Mouse (Mus musculus) kidney, embryonic 15.5 days (tissue): ENCODE measurements around the gene Sash1. TPM values are rescaled to one million over a fixed set of nuclear protein-coding genes. Genes with fewer than 3 reads are reported as not detected.

Source experiments
- ATAC-seq: fragments of 200-750 bp; cut with Nextera tagmentation; replicated peaks from 2 replicates; pipeline ENCODE4 v1.8.0; 2017; ENCODE audit warnings: moderate TSS enrichment; ENCODE audit not compliant: low FRiP score
- H3K27ac ChIP-seq: fragments of 300-500 bp; sonication (generic); 2 replicates; pipeline ENCODE4 v1.5.1; 2015; ENCODE audit warnings: mild to moderate bottlenecking, inconsistent platforms
- H3K27me3 ChIP-seq: fragments of 300-500 bp; sonication (generic); 2 replicates; pipeline ENCODE4 v1.6.1; 2015; ENCODE audit warnings: inconsistent platforms
- H3K36me3 ChIP-seq: fragments of 300-500 bp; sonication (generic); 2 replicates; pipeline ENCODE4 v1.6.1; 2015; ENCODE audit warnings: inconsistent platforms
- H3K4me1 ChIP-seq: fragments of 300-500 bp; sonication (generic); 2 replicates; pipeline ENCODE4 v1.6.1; 2015; ENCODE audit warnings: inconsistent platforms
- H3K4me2 ChIP-seq: fragments of 300-500 bp; sonication (generic); 2 replicates; pipeline ENCODE4 v1.6.1; 2015; ENCODE audit warnings: moderate library complexity, mild to moderate bottlenecking, inconsistent platforms
- H3K4me3 ChIP-seq: fragments of 300-500 bp; sonication (generic); replicated peaks from 2 replicates; pipeline ENCODE4 v1.5.1; 2015; ENCODE audit warnings: mild to moderate bottlenecking, inconsistent platforms
- H3K9ac ChIP-seq: fragments of 300-500 bp; sonication (generic); 2 replicates; pipeline ENCODE4 v1.6.1; 2015; ENCODE audit warnings: mild to moderate bottlenecking, inconsistent platforms
- H3K9me3 ChIP-seq: fragments of 300-500 bp; sonication (generic); replicated peaks from 2 replicates; pipeline ENCODE4 v1.6.1; 2016; ENCODE audit warnings: inconsistent platforms
- WGBS: fragments of 180-500 bp; shearing (Covaris S2); methylation state at CpG from one replicate; pipeline ENCODE4 v1.1.7; 2015; ENCODE audit warnings: mixed read lengths; 5-methylcytosine and 5-hydroxymethylcytosine counted together
- polyA plus RNA-seq: library from polyadenylated mRNA; unstranded; fragments of >200 nt; fragmentation: Nextera tagmentation; extraction: Ambion mirVana; gene quantifications from 2 replicates; pipeline ENCODE4 v1.2.1, GENCODE M21; 2015

The Sash1 gene
- polyA plus RNA-seq, 1 experiment from 2014 or later, result 5.7 TPM

GRCm38 (mm10) chr10:8839956-8840355 lies 45.9 kb downstream of the Sash1 start:
- WGBS, result 67% methylated on average over 3 of the region's 3 CpGs
- no peaks in the 10 kb centered on the region for H3K36me3 ChIP-seq
- H3K4me1 ChIP-seq, result 0 out of 2 replicates have a peak, but pooled peaks cover 5% of the 10 kb centered on the region
- no peak overlapping the region for H3K4me2 ChIP-seq
- no peak for ATAC-seq
- H3K4me3 ChIP-seq, result no peak overlapping the region
- H3K9ac ChIP-seq, result no peak overlapping the region
- H3K9me3 ChIP-seq, result no peaks in the 10 kb centered on the region
- H3K27ac ChIP-seq, result no peak overlapping the region
- no peaks in the 10 kb centered on the region for H3K27me3 ChIP-seq

DNA sequence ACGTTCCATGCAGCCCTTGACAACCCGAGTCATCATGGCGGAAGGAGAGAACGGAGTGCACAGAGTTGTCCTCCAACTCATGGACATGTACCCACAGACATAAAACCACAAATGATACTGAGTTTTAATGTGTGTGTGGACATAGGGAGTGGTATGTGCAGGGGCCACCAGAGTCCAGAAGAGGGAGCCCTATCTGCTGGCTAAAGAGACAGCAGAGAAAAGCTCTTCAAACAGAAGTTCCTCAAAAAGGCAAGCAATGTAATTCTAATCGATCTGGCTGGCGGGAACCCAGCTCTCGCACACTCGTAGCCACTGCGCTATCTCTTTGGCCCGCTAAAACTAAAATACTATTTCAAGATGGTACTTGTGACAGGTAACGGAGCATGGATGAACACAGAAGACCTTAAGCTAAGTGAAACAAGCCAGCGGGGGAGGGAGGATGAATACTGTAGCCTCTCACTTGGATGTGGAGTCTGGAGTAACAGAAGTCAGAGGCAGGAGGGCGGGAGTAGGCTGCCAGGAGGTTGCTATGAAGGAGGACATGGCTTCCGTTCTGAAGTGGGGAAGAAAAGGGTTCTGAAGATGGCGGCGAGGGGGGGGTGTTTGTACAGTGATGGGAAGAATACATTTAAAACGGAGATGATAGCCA lies 51.9 kb downstream of the Sash1 start:
- Histone ChIP-seq H3K27ac (no peak overlapping the region), H3K27me3 (no peaks in the 10 kb centered on the region), H3K9me3 (no peaks in the 10 kb centered on the region), H3K4me3 (no peak overlapping the region), H3K4me1 (0 out of 2 replicates have a peak, but pooled peaks cover 5% of the 10 kb centered on the region), H3K36me3 (no peaks in the 10 kb centered on the region), H3K4me2 (no peak overlapping the region), H3K9ac (no peak overlapping the region)
- 94% methylated on average over 17 of the region's 17 CpGs for WGBS
- ATAC-seq, result no peak

DNA sequence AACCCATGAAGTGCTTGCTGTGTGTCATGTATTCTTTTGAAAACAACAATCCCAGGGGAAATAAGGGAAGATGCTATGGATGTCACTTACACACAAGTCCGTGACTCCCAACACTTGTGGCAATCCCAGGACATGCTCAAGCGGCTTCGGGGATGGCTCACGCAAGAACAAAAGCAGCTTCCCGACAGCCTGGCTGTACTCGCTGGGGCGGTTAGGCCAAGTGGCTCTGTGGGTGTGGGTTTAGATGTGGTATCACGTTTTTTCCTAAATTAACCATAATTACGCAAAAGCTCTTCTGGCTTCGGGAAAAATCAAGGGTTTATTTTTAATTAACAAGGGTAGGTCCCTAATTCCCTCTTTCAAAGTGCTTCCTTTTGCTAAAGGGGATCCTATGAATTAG lies 59.6 kb downstream of the Sash1 start:
- no peak overlapping the region for H3K9ac ChIP-seq
- no peak overlapping the region for H3K4me3 ChIP-seq
- WGBS, result 47% methylated on average over 10 of the region's 10 CpGs
- H3K36me3 ChIP-seq, result no peaks in the 10 kb centered on the region
- peaks cover 23% of the 10 kb centered on the region for H3K4me1 ChIP-seq
- no peaks in the 10 kb centered on the region for H3K27me3 ChIP-seq
- no peak overlapping the region for H3K4me2 ChIP-seq
- no peaks in the 10 kb centered on the region for H3K9me3 ChIP-seq
- H3K27ac ChIP-seq, result no peak overlapping the region
- no peak for ATAC-seq

GRCm38 (mm10) chr10:8825874-8826273 lies 60.0 kb downstream of the Sash1 start:
- 34% methylated on average over 9 of the region's 9 CpGs for WGBS
- Histone ChIP-seq H3K27me3 (no peaks in the 10 kb centered on the region), H3K4me2 (no peak overlapping the region), H3K9me3 (no peaks in the 10 kb centered on the region), H3K27ac (no peak overlapping the region), H3K4me1 (peaks cover 23% of the 10 kb centered on the region), H3K36me3 (no peaks in the 10 kb centered on the region), H3K9ac (no peak overlapping the region), H3K4me3 (no peak overlapping the region)
- 0 out of 2 replicates have a peak, but pooled peaks have one; percentile 52 for ATAC-seq

DNA sequence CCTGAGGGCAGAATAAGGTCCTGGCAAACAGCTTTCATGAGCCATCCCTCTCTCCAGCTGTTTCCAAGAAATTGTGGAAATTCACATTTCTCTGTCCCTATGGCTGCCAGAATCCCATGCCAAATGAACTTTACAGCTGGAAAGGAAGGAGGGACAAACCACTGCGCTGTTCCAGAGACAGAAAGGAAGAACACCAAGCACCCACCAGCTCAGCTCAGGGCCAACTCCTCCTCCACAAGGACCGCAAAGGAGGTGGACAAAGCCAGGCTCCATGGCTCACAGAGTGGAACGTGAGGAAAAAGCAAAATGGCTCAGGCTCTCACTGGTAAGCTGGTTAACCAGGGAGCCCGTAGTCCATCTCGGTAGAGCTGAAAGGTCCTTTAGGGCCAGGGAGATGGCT lies 67.8 kb downstream of the Sash1 start:
- ATAC-seq, result no peak; the same call in 1 of the 2 replicates
- Histone ChIP-seq H3K36me3 (no peaks in the 10 kb centered on the region), H3K4me2 (no peak overlapping the region), H3K27ac (peak overlapping the region; percentile 23; the same call in 1 of the 2 replicates), H3K4me3 (no peak overlapping the region), H3K9me3 (no peaks in the 10 kb centered on the region), H3K27me3 (no peaks in the 10 kb centered on the region), H3K9ac (no peak overlapping the region), H3K4me1 (peaks cover 52% of the 10 kb centered on the region)
- 65% methylated on average over 5 of the region's 5 CpGs for WGBS

DNA sequence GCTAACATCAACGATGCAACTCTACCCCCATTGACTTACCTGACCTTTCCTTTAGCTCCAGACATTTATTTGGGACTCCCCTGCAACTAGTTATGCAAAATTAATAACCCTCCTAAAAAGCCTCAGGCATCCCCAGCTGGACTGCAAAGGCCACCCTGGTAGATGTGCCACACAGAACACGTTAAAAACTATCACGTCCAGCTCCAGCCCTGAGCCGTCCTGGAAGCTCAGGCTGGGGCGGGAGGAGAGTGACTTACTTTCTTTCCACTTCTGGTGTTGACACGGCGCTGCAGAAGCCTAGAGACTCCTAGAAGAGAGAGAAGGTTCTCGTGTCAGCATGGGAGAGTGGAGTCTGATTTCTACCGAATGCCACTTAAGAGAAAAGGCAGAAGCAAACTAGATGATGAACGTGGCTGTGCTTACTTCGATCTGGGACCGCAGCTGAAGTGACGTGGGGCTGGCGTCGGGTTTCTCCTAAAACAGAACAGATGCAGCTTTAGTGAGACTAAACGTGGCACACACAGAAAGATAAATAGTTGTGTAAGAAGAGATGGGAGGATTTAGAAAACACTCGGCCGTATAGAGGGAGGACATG lies 71.8 kb downstream of the Sash1 start:
- H3K9ac ChIP-seq, result no peak overlapping the region
- peak overlapping the region; percentile 8; the same call in 1 of the 2 replicates for H3K4me2 ChIP-seq
- H3K27me3 ChIP-seq, result no peaks in the 10 kb centered on the region
- no peaks in the 10 kb centered on the region for H3K9me3 ChIP-seq
- 19% methylated on average over 18 of the region's 18 CpGs for WGBS
- peaks cover 10% of the 10 kb centered on the region; the same call in 1 of the 2 replicates for H3K36me3 ChIP-seq
- no peak overlapping the region for H3K4me3 ChIP-seq
- H3K4me1 ChIP-seq, result peaks cover 30% of the 10 kb centered on the region
- ATAC-seq, result no peak
- H3K27ac ChIP-seq, result peak overlapping the region; percentile 48

DNA sequence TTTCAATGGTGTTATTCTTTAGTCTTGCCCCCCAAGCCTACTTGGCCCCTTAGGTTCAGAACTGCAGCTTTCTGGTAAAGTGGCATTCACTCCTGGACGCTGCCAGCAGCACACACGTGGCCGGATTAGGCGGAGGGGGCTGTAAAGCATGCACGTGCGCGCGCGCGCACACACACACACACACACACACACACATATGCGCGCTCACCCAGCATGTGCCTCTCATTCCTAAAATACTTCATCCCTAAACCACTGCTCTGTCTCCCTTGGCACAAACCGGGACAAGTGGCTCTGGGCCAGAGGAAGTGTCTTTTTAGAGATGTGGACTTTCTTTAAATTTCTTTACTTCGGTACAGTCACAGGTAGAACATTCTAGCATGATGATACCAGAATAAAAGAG lies 72.6 kb downstream of the Sash1 start:
- peaks cover 30% of the 10 kb centered on the region for H3K4me1 ChIP-seq
- H3K27me3 ChIP-seq, result no peaks in the 10 kb centered on the region
- no peak for ATAC-seq
- peaks cover 10% of the 10 kb centered on the region; the same call in 1 of the 2 replicates for H3K36me3 ChIP-seq
- H3K4me2 ChIP-seq, result no peak overlapping the region
- no peak overlapping the region for H3K9ac ChIP-seq
- no peak overlapping the region for H3K4me3 ChIP-seq
- H3K27ac ChIP-seq, result no peak overlapping the region
- no peaks in the 10 kb centered on the region for H3K9me3 ChIP-seq
- 86% methylated on average over 14 of the region's 14 CpGs for WGBS

DNA sequence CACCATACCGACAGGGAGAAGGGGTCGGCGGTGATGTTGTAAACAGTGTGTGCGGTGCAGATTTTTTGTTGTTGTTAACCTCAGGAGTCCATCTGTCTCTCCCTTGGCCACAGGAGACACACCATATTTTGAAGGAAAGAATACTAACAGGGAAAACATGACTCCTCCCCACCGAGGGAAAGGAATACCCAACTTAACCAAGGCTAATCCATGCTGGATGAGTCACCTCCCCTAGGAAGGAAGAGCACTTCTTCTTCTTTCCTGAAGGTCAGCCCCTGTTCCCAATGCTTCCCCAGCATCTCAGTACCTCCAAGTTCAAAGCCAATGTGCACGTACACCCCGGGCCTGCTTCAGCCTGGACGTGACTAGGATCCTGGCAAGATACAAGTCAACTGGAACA lies 73.1 kb downstream of the Sash1 start:
- H3K36me3 ChIP-seq, result peaks cover 10% of the 10 kb centered on the region; the same call in 1 of the 2 replicates
- peaks cover 29% of the 10 kb centered on the region for H3K4me1 ChIP-seq
- no peak overlapping the region for H3K27ac ChIP-seq
- H3K9me3 ChIP-seq, result no peaks in the 10 kb centered on the region
- no peak overlapping the region for H3K9ac ChIP-seq
- no peak for ATAC-seq
- whole genome bisulfite sequencing, result 81% methylated on average over 8 of the region's 8 CpGs
- H3K27me3 ChIP-seq, result no peaks in the 10 kb centered on the region
- H3K4me3 ChIP-seq, result no peak overlapping the region
- no peak overlapping the region for H3K4me2 ChIP-seq

DNA sequence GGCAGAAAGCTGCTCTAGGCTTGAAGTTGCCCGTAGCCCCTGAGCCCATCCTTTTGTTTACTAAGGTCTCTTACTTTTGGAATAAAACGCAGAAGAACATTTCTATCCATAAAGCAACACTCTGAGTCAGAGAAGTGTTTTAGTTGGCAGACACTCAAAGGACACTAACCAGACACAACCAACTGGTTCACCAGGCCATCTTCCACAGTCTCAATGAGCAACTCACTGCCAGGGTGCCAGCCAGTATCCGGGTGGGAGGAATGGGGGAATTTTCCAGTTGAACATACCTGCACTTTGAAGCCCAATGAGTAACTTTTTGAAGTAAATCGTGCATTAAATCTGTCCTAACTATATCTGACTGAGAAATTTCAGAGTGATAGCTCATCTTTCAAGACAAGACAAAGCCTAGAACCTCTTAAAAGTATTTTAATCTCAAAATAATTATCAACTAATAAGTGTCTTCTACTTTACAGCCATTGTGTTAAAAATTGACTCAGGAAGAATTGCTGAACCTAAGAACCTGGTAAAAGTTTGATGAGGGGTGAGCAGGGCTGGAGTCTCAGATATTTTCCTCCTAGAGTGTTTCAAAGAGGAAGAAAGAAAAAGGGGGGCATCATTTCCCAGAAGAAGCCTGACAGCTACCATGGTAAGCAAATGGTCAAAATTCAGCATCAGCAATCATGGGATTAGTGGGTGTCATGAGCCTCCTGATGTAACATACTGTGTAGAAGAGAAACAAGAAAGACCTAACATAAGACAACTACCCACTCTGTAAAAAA lies 74.4 kb downstream of the Sash1 start:
- no peak overlapping the region for H3K9ac ChIP-seq
- WGBS, result 76% methylated on average over 4 of the region's 4 CpGs
- ATAC-seq, result 0 out of 2 replicates have a peak, but pooled peaks have one; percentile 50
- no peaks in the 10 kb centered on the region for H3K9me3 ChIP-seq
- no peak overlapping the region for H3K4me3 ChIP-seq
- peak overlapping the region; percentile 64 for H3K27ac ChIP-seq
- peaks cover 13% of the 10 kb centered on the region; the same call in 1 of the 2 replicates for H3K36me3 ChIP-seq
- peaks cover 21% of the 10 kb centered on the region for H3K4me1 ChIP-seq
- H3K4me2 ChIP-seq, result no peak overlapping the region
- H3K27me3 ChIP-seq, result no peaks in the 10 kb centered on the region

DNA sequence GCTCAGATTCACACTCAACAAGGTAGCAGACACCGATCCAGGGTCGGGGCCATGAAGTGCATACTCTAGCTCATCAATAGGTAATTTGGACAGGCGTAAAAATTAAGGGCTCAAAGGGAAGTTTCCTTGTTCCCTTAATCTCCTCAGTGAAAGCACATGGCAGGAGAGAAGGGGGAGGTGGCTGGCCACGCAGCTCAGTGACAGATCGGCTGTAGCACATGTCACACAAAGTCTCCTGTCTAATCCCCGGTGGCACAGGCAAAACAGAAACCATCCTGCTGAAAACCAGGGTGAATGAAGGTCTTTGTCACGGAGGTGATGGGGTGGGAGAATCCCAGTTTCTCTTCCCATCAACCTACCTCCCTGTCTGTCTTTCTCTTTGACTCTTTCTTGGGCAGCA lies 75.4 kb downstream of the Sash1 start:
- ATAC-seq, result no peak
- no peak overlapping the region for H3K4me2 ChIP-seq
- H3K4me1 ChIP-seq, result peaks cover 21% of the 10 kb centered on the region
- no peak overlapping the region for H3K4me3 ChIP-seq
- H3K36me3 ChIP-seq, result peaks cover 13% of the 10 kb centered on the region; the same call in 1 of the 2 replicates
- no peaks in the 10 kb centered on the region for H3K9me3 ChIP-seq
- WGBS, result 73% methylated on average over 7 of the region's 7 CpGs
- H3K9ac ChIP-seq, result no peak overlapping the region
- peak overlapping the region; percentile 64 for H3K27ac ChIP-seq
- H3K27me3 ChIP-seq, result no peaks in the 10 kb centered on the region

DNA sequence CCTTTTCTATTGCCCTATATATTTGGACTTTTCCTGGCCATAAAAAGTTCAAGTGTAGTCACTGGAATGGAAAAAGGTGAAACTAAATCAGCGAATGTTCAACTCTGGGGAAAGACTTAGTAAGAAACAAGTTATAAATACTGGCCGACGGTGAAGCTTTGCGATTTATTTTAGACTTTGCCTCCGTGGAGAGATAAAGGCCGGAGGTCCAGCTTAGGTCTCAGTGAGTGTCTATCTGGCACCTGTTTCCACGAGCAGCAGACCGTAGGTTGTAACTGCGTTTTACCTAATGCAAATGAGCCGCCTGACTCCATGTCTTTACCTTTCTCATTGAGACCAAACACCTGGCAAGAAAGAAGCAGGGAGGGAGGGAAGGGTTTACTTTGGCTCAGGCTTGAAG lies 77.5 kb downstream of the Sash1 start:
- H3K9ac ChIP-seq, result no peak overlapping the region
- no peaks in the 10 kb centered on the region for H3K27me3 ChIP-seq
- H3K27ac ChIP-seq, result no peak overlapping the region
- WGBS, result 55% methylated on average over 10 of the region's 10 CpGs
- peaks cover 28% of the 10 kb centered on the region for H3K4me1 ChIP-seq
- H3K4me2 ChIP-seq, result no peak overlapping the region
- no peak overlapping the region for H3K4me3 ChIP-seq
- H3K9me3 ChIP-seq, result no peaks in the 10 kb centered on the region
- H3K36me3 ChIP-seq, result peaks cover 13% of the 10 kb centered on the region; the same call in 1 of the 2 replicates
- no peak for ATAC-seq

GRCm38 (mm10) chr10:8807581-8807980 lies 78.3 kb downstream of the Sash1 start:
- Histone ChIP-seq H3K4me3 (no peak overlapping the region), H3K4me2 (no peak overlapping the region), H3K9ac (no peak overlapping the region), H3K4me1 (peaks cover 24% of the 10 kb centered on the region), H3K36me3 (peaks cover 13% of the 10 kb centered on the region; the same call in 1 of the 2 replicates), H3K9me3 (no peaks in the 10 kb centered on the region), H3K27ac (no peak overlapping the region), H3K27me3 (no peaks in the 10 kb centered on the region)
- ATAC-seq, result no peak
- 78% methylated on average over 9 of the region's 9 CpGs for WGBS
